Mouse (Mus musculus): ENCODE data around the gene Vwa8.

The Vwa8 gene

GRCm38 (mm10) chr14:79235157-79235556 is 386.3 kb downstream of the Vwa8 start:
- no peak for DNase-seq

GRCm38 (mm10) chr14:79236261-79236660 is 387.4 kb downstream of the Vwa8 start:
- no peak for DNase-seq

- DNase-seq: peak; percentile 85
Observed at GRCm38 (mm10) chr14:79239402-79239801, 390.6 kb downstream of the Vwa8 start.

- DNase-seq: no peak
Observed at GRCm38 (mm10) chr14:79241057-79241570, 392.3 kb downstream of the Vwa8 start.

GRCm38 (mm10) chr14:79241656-79242385 is 393.0 kb downstream of the Vwa8 start:
- no peak for DNase-seq

- no peak for DNase-seq
Observed at GRCm38 (mm10) chr14:79242386-79242720, 393.5 kb downstream of the Vwa8 start.

- no peak for DNase-seq
Observed at GRCm38 (mm10) chr14:79243038-79243883, 394.4 kb downstream of the Vwa8 start.

- DNase-seq: no peak
Observed at GRCm38 (mm10) chr14:79244571-79244970, 395.7 kb downstream of the Vwa8 start.

- DNase-seq: no peak
Observed at GRCm38 (mm10) chr14:79251727-79252285, 403.0 kb downstream of the Vwa8 start.
